In genomic region chr14:40949730-40950614, GRCm38 (mm10) we compare ENCODE assay signal across 1 mouse cellular context.
TF ChIP-seq lines count a peak whose summit lies in the region.

No protein-coding gene starts in this region.

TF ChIP-seq in CH12.LX, 34 proteins besides CTCF, POLR2A, EP300 and RAD21 (continued from another document):
- TF ChIP-seq KAT2A (IDR thresholded peaks at IDR 0.05; ENCODE audit: insufficient replicate concordance, low read length) (no peak), CHD1 (IDR thresholded peaks at IDR 0.05; ENCODE audit: low read depth, low read length) (no peak), JUN (IDR thresholded peaks at IDR 0.05; ENCODE audit: insufficient read depth, low read depth, low read length) (peak; percentile 68), MXI1 (IDR thresholded peaks at IDR 0.05; ENCODE audit: low read depth, low read length) (peak; percentile 25; the same call in 1 of the 2 replicates), ETS1 (conservative IDR thresholded peaks at IDR 0.05; ENCODE audit: low read depth, low read length) (peak; percentile 99), ZKSCAN1 (IDR thresholded peaks at IDR 0.05; ENCODE audit: borderline replicate concordance, low read depth, low read length) (no peak), NRF1 (IDR thresholded peaks at IDR 0.05; ENCODE audit: low read depth, low read length) (no peak), JUND (conservative IDR thresholded peaks at IDR 0.05; ENCODE audit: low read depth, low read length) (peak; percentile 83), MAFK (IDR thresholded peaks at IDR 0.05; ENCODE audit: insufficient replicate concordance, low read length) (0 out of 2 replicates have a peak, but pooled peaks have one; percentile 37), RCOR1 (conservative IDR thresholded peaks at IDR 0.05; ENCODE audit: low read depth, low read length) (no peak), TCF12 (IDR thresholded peaks at IDR 0.05; ENCODE audit: low read depth, low read length) (peak; percentile 97), ZNF384 (IDR thresholded peaks at IDR 0.05; ENCODE audit: low read depth, low read length) (peak; percentile 74; the same call in 1 of the 2 replicates), BHLHE40 (IDR thresholded peaks at IDR 0.05; ENCODE audit: low read depth, low read length) (peak; percentile 93), MAZ (IDR thresholded peaks at IDR 0.05; ENCODE audit: low read depth, low read length) (no peak), ZMIZ1 (IDR thresholded peaks at IDR 0.05; ENCODE audit: low read depth, low read length) (no peak), NELFE (IDR thresholded peaks at IDR 0.05; ENCODE audit: low read depth, low read length) (no peak), SIN3A (IDR thresholded peaks at IDR 0.05; ENCODE audit: low read length) (peak; percentile 86), GABPA (IDR thresholded peaks at IDR 0.05; ENCODE audit: insufficient replicate concordance, low read depth, low read length) (no peak)
